Mouse (Mus musculus): ENCODE data around the gene Mxra7.
"Not testable (repeated sequence)": the region's sequence is repeated elsewhere in the genome, so short reads cannot be mapped to it uniquely, and the experiment has no call there.

The Mxra7 gene

GRCm38 (mm10) chr11:116846593-116847181 is 18.8 kb upstream of the Mxra7 start:
- DNase-seq = no peak

GRCm38 (mm10) chr11:116843261-116844233 is 15.7 kb upstream of the Mxra7 start, which contains the start of the genes Mettl23 and Jmjd6:
Mettl23 (plus strand) TSS chr11:116843278.
Jmjd6 (minus strand) TSS chr11:116843449.
- peak; percentile 97 to 99 for DNase-seq

- peak; percentile 73 to 85 for DNase-seq
These were observed 14.8 kb upstream of the Mxra7 start for GRCm38 (mm10) chr11:116842531-116843260.

- DNase-seq = no peak
These were observed 12.9 kb upstream of the Mxra7 start for GRCm38 (mm10) chr11:116840748-116841147.

GRCm38 (mm10) chr11:116839601-116840000 is 11.8 kb upstream of the Mxra7 start:
- no peak for DNase-seq

GRCm38 (mm10) chr11:116838936-116839335 is 11.1 kb upstream of the Mxra7 start:
- DNase-seq = peak; percentile 25 to 53

GRCm38 (mm10) chr11:116837441-116837840 is 9.6 kb upstream of the Mxra7 start:
- DNase-seq = no peak

GRCm38 (mm10) chr11:116836283-116836682 is 8.4 kb upstream of the Mxra7 start:
- no peak for DNase-seq

- DNase-seq = no peak
These were observed 7.1 kb upstream of the Mxra7 start for GRCm38 (mm10) chr11:116834954-116835353.

- DNase-seq = no peak
These were observed 4.4 kb upstream of the Mxra7 start for GRCm38 (mm10) chr11:116832172-116832685.

- DNase-seq = no peak
These were observed 1.0 kb downstream of the Mxra7 start for GRCm38 (mm10) chr11:116826550-116827504.

GRCm38 (mm10) chr11:116825230-116825629 is 2.6 kb downstream of the Mxra7 start:
- peak in 1 of 2 experiments; percentile 42 for DNase-seq

GRCm38 (mm10) chr11:116823885-116824284 is 4.0 kb downstream of the Mxra7 start:
- DNase-seq = not testable (repeated sequence)

- no peak for DNase-seq
These were observed 4.6 kb downstream of the Mxra7 start for GRCm38 (mm10) chr11:116823255-116823654.

GRCm38 (mm10) chr11:116822626-116823025 is 5.2 kb downstream of the Mxra7 start:
- no peak for DNase-seq

- no peak for DNase-seq
These were observed 5.6 kb downstream of the Mxra7 start for GRCm38 (mm10) chr11:116822215-116822614.

GRCm38 (mm10) chr11:116821057-116821940 is 6.5 kb downstream of the Mxra7 start:
- no peak for DNase-seq

- no peak for DNase-seq
These were observed 7.8 kb downstream of the Mxra7 start for GRCm38 (mm10) chr11:116819932-116820593.

- peak in 1 of 2 experiments; percentile 61 for DNase-seq
These were observed 9.1 kb downstream of the Mxra7 start for GRCm38 (mm10) chr11:116818722-116819121.

- no peak for DNase-seq
These were observed 10.3 kb downstream of the Mxra7 start for GRCm38 (mm10) chr11:116817567-116817966.
